Mouse (Mus musculus) cerebral cortex, adult 2 months (tissue): Measurements from ENCODE around the gene Olfr138.

Experiments used
- WGBS: fragments of 180-500 bp; shearing (Covaris S2); methylation state at CpG from one replicate; pipeline ENCODE4 v1.1.7; 2018; 5-methylcytosine and 5-hydroxymethylcytosine counted together

The Olfr138 gene

DNA sequence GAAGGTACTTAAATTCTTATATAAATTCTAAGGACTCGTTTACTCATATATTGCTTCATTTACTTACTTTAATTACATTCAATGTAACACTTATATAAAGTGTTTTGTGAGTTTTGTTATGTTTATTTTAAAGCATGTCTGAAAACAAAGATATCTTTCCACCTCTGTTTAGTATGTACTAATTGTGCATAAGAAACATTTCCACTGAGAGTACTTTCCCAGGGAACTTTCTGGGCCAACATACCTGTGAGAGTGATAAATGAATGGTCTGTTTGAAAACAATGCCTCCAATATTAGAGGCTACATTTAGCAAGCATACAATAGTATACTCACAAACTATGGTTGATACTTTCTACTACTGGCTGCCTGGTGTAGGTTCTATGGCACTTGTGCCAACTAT lies at the start of gene Olfr138:
TSS of gene Olfr138 (plus strand) at position 301 of the 400 bp plus-strand sequence.
- 55% methylated on average over 1 of the region's 1 CpGs for WGBS

DNA sequence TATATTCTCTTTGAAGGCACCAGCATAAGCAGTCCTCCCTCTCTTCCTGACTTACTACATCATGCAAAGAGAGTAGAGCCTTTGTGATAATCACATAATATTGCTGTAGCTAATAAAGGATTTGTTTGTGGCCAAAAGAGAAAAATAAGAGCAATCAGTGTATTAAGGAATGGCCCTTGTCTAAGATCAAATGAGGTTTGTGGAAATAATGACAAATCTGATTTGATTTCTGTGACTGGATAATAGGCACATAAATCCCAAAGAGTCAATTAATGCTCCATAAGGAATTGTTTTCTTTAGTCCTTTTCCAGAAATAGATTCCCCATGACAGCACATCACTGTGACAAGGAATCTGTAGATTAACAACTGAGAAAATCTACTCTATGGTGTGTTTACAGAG lies 46.6 kb downstream of the Olfr138 start, which contains the start of gene Olfr137:
TSS of gene Olfr137 (minus strand) at position 101 of the 400 bp plus-strand sequence.

